Comparison of ENCODE assay signal across 8 mouse cellular contexts in genomic region chr11:102455740-102456396, GRCm38 (mm10). TPM values are rescaled to one million over a fixed set of nuclear protein-coding genes. Genes with fewer than 3 reads are reported as not detected.
DNase-seq lines count a peak whose midpoint lies in the region; ATAC-seq and TF ChIP-seq lines count a peak whose summit lies in the region.

No protein-coding gene starts in this region.

- H3K4me1 ChIP-seq in intestine, postnatal 0 days (replicated peaks; ENCODE audit: control insufficient read depth, insufficient read depth, low read length): no peaks in the 10 kb centered on the region
- peaks cover 25% of the 10 kb centered on the region for H3K4me1 ChIP-seq in liver, embryonic 15.5 days (replicated peaks)

- H3K4me3 ChIP-seq in intestine, postnatal 0 days (ENCODE audit: low read depth, low read length): peak overlapping the region; percentile 51
- peak overlapping the region; percentile 51 for H3K4me3 ChIP-seq in liver, embryonic 15.5 days (replicated peaks)

- CTCF ChIA-PET in Patski (lab: Charles Lee): interaction anchor here (1.2 kb wide), 1 partner anchor 8 kb away, joined by 3 read pairs; the partner anchor contains the start of gene Fam171a2

- no peaks in the 10 kb centered on the region for H3K9me3 ChIP-seq in intestine, postnatal 0 days (ENCODE audit: control insufficient read depth)
- no peaks in the 10 kb centered on the region for H3K9me3 ChIP-seq in liver, embryonic 15.5 days (replicated peaks)

- POLR2A ChIA-PET in Patski (lab: Charles Lee): no interaction called here

- peak; percentile 29 for DNase-seq in 416B (ENCODE audit: low read depth)
- no peak for DNase-seq in Patski (ENCODE audit: low read depth, low spot score)
- peak; percentile 90 for DNase-seq in embryo, embryonic 10 days (ENCODE audit: low spot score)
- peak; percentile 51 to 58 for DNase-seq in gastrocnemius, postnatal 36 days
- DNase-seq in neural tube, embryonic 10.5 days (ENCODE audit: extremely low spot score, low spot score): peak; percentile 84
- peak; percentile 41 for DNase-seq in thymus, postnatal 25 days

- no peak for TF ChIP-seq CTCF in Patski (IDR thresholded peaks at IDR 0.05)
- peak; percentile 65 for TF ChIP-seq CTCF in intestine, postnatal 0 days (IDR thresholded peaks at IDR 0.05; ENCODE audit: low read depth)

- peaks cover 9% of the 10 kb centered on the region for H3K27me3 ChIP-seq in Patski
- H3K27me3 ChIP-seq in intestine, postnatal 0 days (replicated peaks; ENCODE audit: control insufficient read depth, insufficient read depth, low read length): peaks cover 19% of the 10 kb centered on the region; the same call in 1 of the 2 replicates
- H3K27me3 ChIP-seq in liver, embryonic 15.5 days: peaks cover 60% of the 10 kb centered on the region

- intact Hi-C loops in gastrocnemius, postnatal 36 days (cut with DNase I): no loop called here

- H3K4me2 ChIP-seq in intestine, postnatal 0 days (replicated peaks; ENCODE audit: low read depth): peak overlapping the region; percentile 95
- peak overlapping the region; percentile 84 for H3K4me2 ChIP-seq in liver, embryonic 15.5 days

- peak; percentile 66 for ATAC-seq in Patski
- ATAC-seq in intestine, postnatal 0 days: peak; percentile 81
- peak; percentile 82 for ATAC-seq in liver, embryonic 15.5 days (ENCODE audit: insufficient read depth)

- in situ Hi-C loops in Patski (cut with MboI; ENCODE audit: low pct_unique_long_range_greater_than_20kb): no loop called here

- H3K36me3 ChIP-seq in intestine, postnatal 0 days (ENCODE audit: control insufficient read depth, insufficient read depth): no peaks in the 10 kb centered on the region
- H3K36me3 ChIP-seq in liver, embryonic 15.5 days (replicated peaks): no peaks in the 10 kb centered on the region

- under 1% methylated on average over 40 of the region's 40 CpGs for WGBS in intestine, postnatal 0 days
- WGBS in liver, embryonic 15.5 days (ENCODE audit: insufficient replicate concordance): 6% methylated on average over 40 of the region's 40 CpGs

- no peak overlapping the region for H3K27ac ChIP-seq in intestine, postnatal 0 days (ENCODE audit: low read depth, low read length)
- no peak overlapping the region; the same call in 1 of the 2 replicates for H3K27ac ChIP-seq in liver, embryonic 15.5 days (replicated peaks)

- H3K9ac ChIP-seq in intestine, postnatal 0 days (ENCODE audit: low read depth, low read length): peak overlapping the region; percentile 52
- peak overlapping the region; percentile 50 for H3K9ac ChIP-seq in liver, embryonic 15.5 days

RNA-seq across cellular contexts. Expression of gene Fam171a2, which starts 8.4 kb away (rescaled TPM):
- polyA plus RNA-seq in Patski (2021): 13.1 TPM
- total RNA-seq in gastrocnemius, postnatal 36 days (2021): 1 to 10 TPM; 1.4 to 1.6 TPM
- polyA plus RNA-seq in intestine, postnatal 0 days (2015; fragmentation: Nextera tagmentation; extraction: Ambion mirVana): 1.7 and 1.8 TPM in 2 replicates
- polyA plus RNA-seq in liver, embryonic 15.5 days (2015; fragmentation: Nextera tagmentation; extraction: Ambion mirVana): 0.28 and 0.61 TPM in 2 replicates

RNA-seq across cellular contexts. Expression of gene Itga2b, which starts 14.1 kb away (rescaled TPM):
- polyA plus RNA-seq in Patski (2021): 1.9 TPM
- total RNA-seq in gastrocnemius, postnatal 36 days (2021): 1 to 10 TPM in 1 of 2 experiments, under 1 TPM in 1; 0.56 to 1.1 TPM
- 2.5 and 2.6 TPM in 2 replicates for polyA plus RNA-seq in intestine, postnatal 0 days (2015; fragmentation: Nextera tagmentation; extraction: Ambion mirVana)
- 26.9 and 35.1 TPM in 2 replicates for polyA plus RNA-seq in liver, embryonic 15.5 days (2015; fragmentation: Nextera tagmentation; extraction: Ambion mirVana)

RNA-seq across cellular contexts. Expression of gene Grn, which starts 25.8 kb away (rescaled TPM):
- polyA plus RNA-seq in Patski (2021): 491 TPM
- 10 to 100 TPM; 23.5 to 24.8 TPM for total RNA-seq in gastrocnemius, postnatal 36 days (2021)
- 339 and 382 TPM in 2 replicates for polyA plus RNA-seq in intestine, postnatal 0 days (2015; fragmentation: Nextera tagmentation; extraction: Ambion mirVana)
- 94.8 and 121 TPM in 2 replicates for polyA plus RNA-seq in liver, embryonic 15.5 days (2015; fragmentation: Nextera tagmentation; extraction: Ambion mirVana)

RNA-seq across cellular contexts. Expression of gene Slc25a39, which starts 48.1 kb away (rescaled TPM):
- polyA plus RNA-seq in Patski (2021): 388 TPM
- 10 to 100 TPM; 56.2 to 64.3 TPM for total RNA-seq in gastrocnemius, postnatal 36 days (2021)
- 283 and 296 TPM in 2 replicates for polyA plus RNA-seq in intestine, postnatal 0 days (2015; fragmentation: Nextera tagmentation; extraction: Ambion mirVana)
- polyA plus RNA-seq in liver, embryonic 15.5 days (2015; fragmentation: Nextera tagmentation; extraction: Ambion mirVana): 451 and 525 TPM in 2 replicates
